Mouse (Mus musculus) cerebellum, postnatal 36 days (tissue): ENCODE data around the gene Gpbar1.

Source experiments
- DNase-seq, 2 experiments: peaks; one replicate each; pipeline ENCODE4 v3.0.0; 2021 to 2022; ENCODE audit warnings: mixed read lengths in 2 of 2

Gene Gpbar1

GRCm38 (mm10) chr1:74278988-74279387 is 638 bp downstream of the Gpbar1 start:
- DNase-seq = no peak

DNA sequence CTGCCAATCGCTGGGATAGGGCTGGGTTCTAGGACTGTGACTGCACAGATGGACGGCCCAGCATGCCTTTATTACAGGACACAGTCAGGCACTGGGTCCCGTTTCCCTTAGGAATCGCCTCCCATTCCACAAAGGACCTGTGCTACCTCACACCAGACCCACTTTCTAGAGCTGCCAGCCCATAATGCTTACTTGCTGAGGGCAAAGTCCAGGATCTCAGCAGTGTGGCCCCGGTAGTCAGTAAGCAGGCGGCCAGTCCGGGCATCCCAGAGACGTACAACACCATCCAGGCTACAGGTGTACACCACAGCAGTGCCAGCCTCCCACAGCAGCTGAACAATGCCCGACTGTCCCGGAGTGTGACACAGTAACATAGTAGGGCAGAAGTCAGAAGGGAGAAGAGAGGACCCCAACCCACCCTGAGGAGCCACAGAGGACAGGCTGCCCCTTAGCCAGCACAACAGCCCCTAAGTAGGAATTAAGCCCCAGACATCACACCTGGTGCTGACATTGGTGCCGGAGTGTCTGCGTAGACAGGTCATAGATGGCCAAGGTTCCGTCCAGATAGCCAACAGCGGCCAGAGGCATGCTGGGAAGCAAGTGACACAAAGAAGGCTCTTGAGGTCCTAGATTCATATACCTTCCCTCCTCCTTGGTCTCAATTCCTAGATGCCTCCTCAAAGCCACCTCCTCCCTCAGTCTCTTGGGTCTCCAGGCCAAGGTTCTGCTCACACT is 2.4 kb downstream of the Gpbar1 start:
- no peak for DNase-seq

- no peak for DNase-seq
Measured at GRCm38 (mm10) chr1:74281372-74281771, 3.0 kb downstream of the Gpbar1 start.

- DNase-seq = no peak
Measured at GRCm38 (mm10) chr1:74281886-74282285, 3.5 kb downstream of the Gpbar1 start.

DNA sequence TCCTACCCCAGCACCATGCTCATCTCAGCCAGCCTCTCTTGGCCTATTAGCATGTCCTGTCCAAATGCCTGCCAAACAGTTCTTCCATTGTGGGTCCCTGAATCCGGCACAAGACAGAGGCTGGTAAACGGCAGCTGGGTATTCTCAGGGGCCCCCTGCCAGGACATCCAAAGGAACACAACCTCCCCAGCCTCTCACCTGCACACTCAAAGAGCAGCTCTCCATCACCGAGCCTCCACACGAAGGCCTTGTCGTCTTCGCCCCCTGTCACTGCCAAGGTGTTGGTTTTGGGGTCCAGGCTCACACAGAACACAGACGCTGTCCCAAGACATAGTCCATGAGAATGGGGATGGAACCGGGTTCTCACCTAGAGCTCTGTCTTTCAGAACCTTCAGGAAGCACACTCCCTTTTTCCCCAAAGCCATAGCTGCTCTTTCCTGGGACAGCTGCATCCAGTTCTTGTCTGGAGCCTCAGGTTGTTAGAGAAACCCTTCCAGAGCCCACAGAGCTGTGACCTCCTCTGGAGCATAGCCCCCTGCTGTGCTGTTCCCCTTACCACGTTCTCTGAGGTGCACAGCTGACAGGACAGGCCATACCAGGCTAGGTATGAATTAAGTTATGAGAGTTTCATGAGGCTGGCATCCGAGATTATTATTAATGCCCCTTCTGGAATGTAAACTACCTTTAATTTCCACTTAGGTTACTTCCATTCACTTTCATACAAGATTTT is 4.7 kb downstream of the Gpbar1 start:
- no peak for DNase-seq

GRCm38 (mm10) chr1:74283686-74284463 is 5.5 kb downstream of the Gpbar1 start:
- DNase-seq = peak in 1 of 2 experiments; percentile 43

DNA sequence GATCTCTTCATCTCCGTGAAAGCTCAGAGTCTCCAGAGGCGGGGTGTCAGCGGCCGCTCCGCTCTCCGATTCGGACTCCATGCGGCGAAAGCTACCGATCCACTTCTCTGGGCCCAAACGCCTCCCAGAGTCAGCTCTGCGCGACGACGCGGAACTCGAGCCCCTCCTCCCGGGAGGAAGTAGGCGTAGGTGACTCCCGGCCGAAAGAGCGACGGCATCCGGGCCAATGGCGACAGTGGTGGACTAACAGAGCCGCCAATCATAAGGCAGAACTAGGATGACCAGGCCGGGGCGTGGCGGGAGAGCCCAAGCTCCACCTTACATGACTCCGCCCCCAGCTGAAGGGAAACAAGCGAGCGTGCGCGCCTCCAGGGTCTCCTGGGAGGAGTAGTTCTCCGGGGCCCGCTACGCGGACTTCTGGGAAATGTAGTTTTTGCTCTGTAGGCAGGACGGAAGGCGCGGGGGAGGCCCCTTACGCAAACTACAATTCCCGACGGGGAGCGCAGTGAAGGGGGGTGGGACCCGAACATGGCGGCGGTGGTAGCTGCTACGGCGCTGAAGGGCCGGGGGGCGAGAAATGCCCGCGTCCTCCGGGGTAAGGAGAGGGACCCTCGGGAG is 6.3 kb downstream of the Gpbar1 start, which contains the start of the genes Aamp and Pnkd:
Gene Aamp (minus strand): TSS at position 196 of the 618 bp plus-strand sequence.
Gene Pnkd (plus strand): TSS at position 388 of the 618 bp plus-strand sequence.
- peak; percentile 99 for DNase-seq

DNA sequence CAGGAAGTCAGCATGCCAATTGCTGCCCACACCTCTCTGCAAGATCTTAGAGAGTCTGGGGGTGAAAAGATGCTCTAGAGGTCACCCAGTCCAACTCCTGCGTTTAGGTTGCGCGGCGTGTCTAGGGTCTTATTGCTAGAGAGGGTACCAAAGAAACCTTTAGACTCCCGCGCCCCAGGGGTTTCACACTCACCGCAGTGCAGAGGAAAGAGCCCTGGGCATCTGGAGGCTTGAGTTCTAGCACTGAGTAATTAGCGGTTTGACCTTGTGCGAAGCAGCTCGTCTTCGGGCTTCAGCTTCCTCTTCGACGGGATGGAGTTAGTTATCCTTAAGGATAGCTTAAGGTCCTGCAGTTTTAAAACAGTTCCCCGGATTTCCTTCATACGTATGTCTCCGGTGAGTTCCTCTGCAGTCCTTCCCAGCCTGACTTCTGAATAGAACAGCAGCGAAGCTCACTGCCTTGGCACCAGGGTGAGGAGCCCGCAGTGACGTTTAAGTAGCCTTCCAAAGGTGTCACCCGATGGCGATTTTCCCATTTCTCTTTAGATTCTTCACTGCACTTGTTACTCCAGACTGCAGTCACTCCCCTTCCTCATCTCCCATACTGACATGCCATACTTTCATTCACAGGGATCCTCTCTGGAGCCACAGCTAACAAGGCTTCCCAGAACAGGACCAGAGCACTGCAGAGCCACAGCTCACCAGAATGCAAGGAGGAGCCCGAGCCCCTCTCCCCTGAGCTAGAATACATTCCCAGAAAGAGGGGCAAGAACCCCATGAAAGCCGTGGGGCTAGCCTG is 7.1 kb downstream of the Gpbar1 start:
- DNase-seq = peak in 1 of 2 experiments; percentile 38

DNA sequence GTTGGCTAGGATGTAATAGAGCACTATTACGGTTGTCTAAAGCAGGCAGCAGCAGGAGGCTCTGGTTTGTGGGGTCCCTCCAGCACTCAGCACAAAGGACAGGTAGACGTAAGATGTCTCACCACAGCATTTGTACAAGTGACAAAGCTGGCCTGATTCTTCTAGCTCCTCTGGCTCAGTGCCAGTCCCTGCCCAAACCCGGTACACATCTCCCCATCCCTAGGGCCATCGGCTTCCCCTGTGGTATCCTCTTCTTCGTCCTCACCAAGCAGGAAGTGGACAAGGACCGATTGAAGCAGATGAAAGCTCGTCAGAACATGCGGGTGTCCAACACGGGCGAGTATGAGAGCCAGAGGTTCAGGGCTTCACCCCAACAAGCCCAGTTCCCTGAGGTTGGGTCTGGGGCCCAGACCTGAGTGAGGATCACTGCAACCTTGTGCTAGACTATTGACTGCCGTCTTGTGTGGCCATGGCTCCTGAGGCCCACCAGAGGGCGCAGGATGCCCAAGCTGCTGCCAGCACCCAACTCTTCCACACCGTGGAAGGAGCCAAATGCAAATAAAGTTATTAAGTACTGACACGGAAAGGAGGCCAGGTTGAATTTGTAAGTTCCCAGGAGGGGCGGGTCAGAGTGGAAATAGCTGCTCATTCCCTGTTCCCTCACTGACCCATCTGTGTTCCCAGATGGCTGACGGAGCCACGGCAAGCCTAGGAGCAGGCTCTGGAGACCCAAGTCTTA is 8.7 kb downstream of the Gpbar1 start:
- DNase-seq = peak in 1 of 2 experiments; percentile 37

- no peak for DNase-seq
Measured at GRCm38 (mm10) chr1:74288327-74288726, 10.0 kb downstream of the Gpbar1 start.

- DNase-seq = no peak
Measured at GRCm38 (mm10) chr1:74289248-74289647, 10.9 kb downstream of the Gpbar1 start.

DNA sequence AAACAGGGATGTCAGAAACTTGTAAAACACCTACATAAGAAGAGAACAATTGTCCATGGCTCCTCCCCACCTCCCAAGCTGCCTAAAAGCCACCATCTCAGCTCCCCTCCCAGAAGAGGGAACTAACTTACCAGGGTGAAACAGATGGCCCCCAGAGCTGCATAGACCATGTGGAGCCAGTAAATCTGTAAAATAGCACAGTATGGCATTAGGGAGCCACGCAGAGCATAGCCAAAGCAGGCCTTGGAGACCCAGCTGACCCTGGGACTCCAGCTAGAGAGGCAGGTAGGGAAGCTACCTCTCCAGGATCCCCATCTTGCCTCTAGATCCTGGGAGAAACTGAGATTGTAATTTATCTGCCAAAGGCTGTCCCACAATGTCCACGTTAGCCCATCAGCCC is 11.4 kb downstream of the Gpbar1 start:
- no peak for DNase-seq

DNA sequence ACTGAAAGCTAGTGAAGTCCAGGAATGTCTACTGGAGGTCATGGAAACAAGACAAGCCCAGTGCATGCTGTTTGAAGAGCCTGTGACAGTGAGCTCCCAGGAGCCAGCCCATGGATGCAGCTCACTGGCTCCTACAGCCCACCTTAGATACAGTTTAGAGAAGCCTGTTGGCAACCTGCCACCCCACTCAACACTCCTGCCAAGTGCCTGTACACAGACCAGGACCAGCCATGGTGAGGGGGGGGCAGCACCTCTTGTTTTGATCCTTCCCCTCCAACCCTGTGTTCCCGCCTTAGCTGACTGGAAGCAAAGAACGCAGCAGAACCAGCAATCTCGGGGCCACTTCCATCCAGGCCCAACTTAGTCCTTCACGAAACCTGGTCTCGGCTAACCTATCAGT is 11.8 kb downstream of the Gpbar1 start:
- peak; percentile 37 to 44 for DNase-seq

DNA sequence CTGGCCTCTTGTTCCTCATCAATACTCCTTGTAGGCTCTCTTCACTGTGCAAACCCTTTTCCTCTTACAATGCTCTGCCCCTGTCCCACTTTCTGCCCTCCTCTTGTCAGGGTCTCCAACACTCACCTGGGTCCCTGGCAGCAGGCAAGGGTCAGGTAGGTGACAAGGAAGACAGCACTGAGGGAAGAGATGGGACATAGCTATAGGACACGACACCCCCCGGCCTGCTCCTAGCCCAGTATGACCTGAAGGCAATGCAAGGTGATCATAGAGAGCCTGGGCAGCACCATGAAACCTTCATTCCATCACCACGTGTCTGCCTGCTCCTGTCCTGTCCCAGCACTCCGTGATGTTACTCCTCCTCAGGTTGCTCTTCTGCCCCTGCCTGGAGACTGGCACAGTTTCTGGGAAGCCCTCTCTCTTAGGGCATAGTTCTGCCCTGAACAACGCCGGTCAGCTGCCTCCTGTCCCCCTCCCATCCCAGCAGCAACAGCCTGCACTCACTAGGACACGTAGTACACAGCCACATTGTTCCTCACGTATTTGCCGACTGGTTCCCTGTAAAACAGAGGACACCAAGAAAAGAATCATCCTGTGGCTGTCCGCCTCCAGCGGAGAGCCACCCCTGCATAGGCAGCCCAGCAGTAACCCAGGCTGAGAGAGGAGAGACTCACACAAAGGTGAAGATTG is 14.1 kb downstream of the Gpbar1 start:
- no peak for DNase-seq

- DNase-seq = no peak
Measured at GRCm38 (mm10) chr1:74293306-74293960, 15.1 kb downstream of the Gpbar1 start.

- DNase-seq = no peak
Measured at GRCm38 (mm10) chr1:74294090-74294643, 15.8 kb downstream of the Gpbar1 start.

DNA sequence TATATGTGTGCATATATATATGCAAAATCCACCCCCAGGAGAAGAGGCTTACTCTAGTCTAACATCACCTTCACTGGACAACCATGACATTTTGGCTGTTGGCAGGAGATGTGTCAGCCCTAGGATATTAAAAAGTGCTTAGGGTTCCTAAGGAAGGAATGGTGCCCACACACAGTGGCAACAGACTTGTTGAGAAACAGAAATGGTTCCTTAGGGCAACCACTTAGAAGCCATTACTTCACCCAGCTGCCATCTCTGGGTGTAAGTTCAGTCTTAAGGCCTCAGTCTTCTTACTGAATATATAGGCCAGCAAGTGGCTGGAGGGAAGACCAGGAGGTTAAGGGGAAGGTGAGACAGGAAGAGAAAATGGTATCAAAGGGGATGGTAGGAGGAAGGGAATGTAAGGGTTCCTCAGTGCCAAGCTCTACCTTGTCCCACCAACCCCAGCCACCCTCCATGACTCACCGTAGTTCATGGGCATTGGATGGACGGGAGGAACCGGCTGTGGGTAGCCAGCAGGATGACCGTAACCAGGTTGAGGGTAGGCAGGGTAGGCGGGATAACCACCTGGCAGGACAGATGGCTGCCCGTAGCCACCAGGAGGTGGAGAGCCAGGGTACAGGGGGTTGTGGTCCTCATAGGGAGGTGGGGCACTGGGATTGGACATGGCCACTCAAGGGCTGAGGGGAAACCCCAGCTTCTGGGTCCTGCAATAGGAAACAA is 16.5 kb downstream of the Gpbar1 start:
- peak; percentile 38 to 52 for DNase-seq

DNA sequence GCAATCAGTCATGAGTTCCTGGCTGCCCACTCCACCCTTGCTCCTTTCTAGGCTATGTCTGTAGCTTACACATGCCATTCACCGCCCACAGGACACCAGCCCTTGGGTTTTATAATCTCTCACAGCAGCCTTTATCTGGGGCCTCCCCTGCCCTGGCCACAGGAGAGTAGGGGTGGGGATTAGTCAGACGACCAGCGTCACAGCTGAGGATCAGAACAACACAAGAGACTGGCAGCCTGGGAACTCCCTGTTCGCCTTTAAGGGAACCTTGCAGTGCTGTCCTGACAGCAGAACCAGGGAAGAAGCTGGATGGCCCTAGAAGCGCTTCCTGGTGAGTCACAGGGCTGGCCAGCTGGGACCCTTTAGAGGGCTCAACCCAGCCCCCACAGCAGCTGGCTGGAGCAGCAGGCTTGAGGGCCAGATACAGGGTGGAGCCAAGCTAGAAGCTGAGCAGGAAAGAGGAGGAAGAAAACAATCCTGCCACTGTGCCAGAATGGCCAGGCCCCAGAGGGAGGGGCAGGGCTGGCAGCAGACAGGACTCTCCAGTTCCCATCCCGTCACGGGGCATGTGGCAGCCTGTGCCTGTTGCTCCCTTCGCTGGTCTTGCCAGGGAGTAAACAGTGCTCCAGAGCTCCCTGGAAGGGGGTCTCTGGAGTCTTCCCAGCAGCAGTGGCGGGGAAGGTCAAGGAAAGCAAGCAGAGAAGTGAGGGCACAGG is 17.3 kb downstream of the Gpbar1 start:
- DNase-seq = peak; percentile 74 to 84
